Mouse (Mus musculus): ENCODE data around the gene Ubtd1. TPM values are rescaled to one million over a fixed set of nuclear protein-coding genes. Genes with fewer than 3 reads are reported as not detected.

Ubtd1 gene
- polyA plus RNA-seq (2012; rRNA removed; ENCODE audit: low replicate concordance) = 40.4 and 49.3 TPM in 2 replicates

DNA sequence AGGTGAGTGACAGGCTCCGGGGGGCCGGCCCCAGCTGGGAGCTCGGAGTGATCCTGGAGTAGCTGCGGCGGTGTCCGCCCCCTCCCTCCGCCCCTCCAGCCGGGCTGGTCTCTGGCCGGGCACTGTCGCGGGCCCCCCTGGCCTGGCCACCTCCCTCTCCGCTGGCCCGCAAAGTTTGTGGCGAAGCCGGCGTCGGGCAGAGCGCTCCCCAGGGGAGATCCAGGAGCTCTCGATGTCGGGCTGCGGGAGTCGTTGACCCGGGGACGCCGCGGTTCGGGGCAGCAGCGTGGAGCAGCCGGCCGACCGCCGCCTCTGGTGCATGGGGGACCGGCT is at the start of gene Ubtd1:
Gene Ubtd1 (plus strand): TSS at position 169 of the 333 bp plus-strand sequence.

DNA sequence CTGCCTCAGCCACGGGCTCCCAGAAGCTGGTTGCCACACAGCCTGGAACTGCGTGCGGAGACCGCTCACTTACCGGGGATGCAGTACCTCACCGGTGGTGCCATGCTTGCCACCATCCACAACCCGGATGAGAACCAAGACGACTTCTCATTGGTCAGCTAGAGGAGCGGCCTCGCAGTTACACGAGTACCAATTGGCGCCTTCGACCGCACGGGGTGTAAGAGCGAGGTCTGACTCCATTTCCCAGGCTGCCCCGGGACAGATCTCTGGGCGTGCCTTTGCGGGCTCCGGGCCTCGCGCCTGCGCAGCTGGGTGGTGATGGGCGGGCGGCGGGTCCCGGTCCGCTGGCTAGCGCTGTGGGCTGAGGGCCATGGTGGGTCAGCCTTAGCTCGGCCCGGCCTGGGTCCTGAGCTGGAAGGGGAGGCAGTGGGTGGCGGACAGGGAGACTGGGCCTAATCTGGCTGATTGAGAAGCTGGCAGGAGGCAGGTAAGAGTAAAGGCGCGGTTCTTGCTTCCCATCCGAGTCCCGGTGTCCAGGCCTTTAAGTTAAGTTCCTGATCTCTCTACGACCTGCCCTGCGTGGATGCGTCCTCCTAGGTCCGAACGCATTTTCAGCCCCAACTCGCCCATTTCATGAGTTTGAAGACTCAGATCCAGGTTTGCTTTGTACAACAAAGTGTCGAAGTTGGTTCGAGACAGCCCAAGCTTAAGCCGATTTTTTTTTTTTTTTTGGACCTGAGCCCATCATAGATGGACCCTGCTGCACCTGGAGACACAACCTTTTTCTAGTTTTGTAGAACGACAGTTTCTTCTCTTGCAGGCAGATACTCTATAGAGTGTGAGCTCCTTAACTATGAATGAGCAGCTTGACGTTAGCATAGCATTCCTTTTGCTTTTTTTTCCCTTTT is 48.1 kb upstream of the Ubtd1 start, which contains the start of the genes Exosc1 and Zdhhc16:
Gene Exosc1 (minus strand): TSS at position 245 of the 908 bp plus-strand sequence.
Gene Zdhhc16 (plus strand): TSS at position 302 of the 908 bp plus-strand sequence.

GRCm38 (mm10) chr19:41980819-41981594 is 556 bp upstream of the Ubtd1 start, which contains the start of gene Mms19:
TSS of gene Mms19 (minus strand) at chr19:41981157.

GRCm38 (mm10) chr19:42035456-42036248 is 54.1 kb downstream of the Ubtd1 start, which contains the start of gene Ankrd2:
TSS of gene Ankrd2 (plus strand) at chr19:42036000.

GRCm38 (mm10) chr19:42045269-42046102 is 63.9 kb downstream of the Ubtd1 start, which contains the start of gene Hoga1:
TSS of gene Hoga1 (plus strand) at chr19:42045610.

DNA sequence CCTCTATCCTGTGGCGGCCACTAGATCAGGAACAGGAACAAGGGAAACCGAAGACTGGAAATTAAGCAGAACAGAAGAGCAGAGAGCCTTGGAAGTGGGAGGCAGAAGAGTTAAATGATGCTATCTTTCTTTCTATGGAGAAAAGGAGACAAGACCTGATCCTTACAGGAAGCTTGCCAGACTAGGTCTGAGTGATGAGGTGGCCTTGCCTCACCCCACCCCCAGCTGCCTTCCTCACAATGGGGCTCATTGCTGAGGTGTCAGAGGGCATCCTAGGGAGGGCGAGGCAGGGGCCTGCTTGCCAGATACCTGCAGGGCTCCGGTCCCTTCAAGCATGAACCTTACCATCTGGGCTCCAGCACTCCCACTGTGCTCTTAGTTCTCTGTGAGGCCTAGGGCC is 70.4 kb downstream of the Ubtd1 start, which contains the start of gene 4933411K16Rik:
Gene 4933411K16Rik (plus strand): TSS at position 301 of the 400 bp plus-strand sequence.

Other genes with a start within 250 kb of the Ubtd1 start
- gene Slit1, start 238.1 kb upstream of the Ubtd1 start, polyA plus RNA-seq (2012; rRNA removed; ENCODE audit: low replicate concordance) = 0.40 and 0.47 TPM in 2 replicates
- gene Arhgap19, start 179.7 kb upstream of the Ubtd1 start, polyA plus RNA-seq (2012; rRNA removed; ENCODE audit: low replicate concordance) = 2.7 and 5.3 TPM in 2 replicates
- gene Frat1, start 151.8 kb upstream of the Ubtd1 start, polyA plus RNA-seq (2012; rRNA removed; ENCODE audit: low replicate concordance) = 2.2 and 4.4 TPM in 2 replicates
- gene Frat2, start 133.6 kb upstream of the Ubtd1 start, polyA plus RNA-seq (2012; rRNA removed; ENCODE audit: low replicate concordance) = 1.8 and 3.6 TPM in 2 replicates
- gene Rrp12, start 85.6 kb upstream of the Ubtd1 start, polyA plus RNA-seq (2012; rRNA removed; ENCODE audit: low replicate concordance) = 7.1 and 13.5 TPM in 2 replicates
- 346 and 357 TPM in 2 replicates for gene Pgam1, start 69.8 kb upstream of the Ubtd1 start, polyA plus RNA-seq (2012; rRNA removed; ENCODE audit: low replicate concordance)
- 15.7 and 24.5 TPM in 2 replicates for gene Exosc1, start 48.3 kb upstream of the Ubtd1 start, polyA plus RNA-seq (2012; rRNA removed; ENCODE audit: low replicate concordance)
- 59.7 and 116 TPM in 2 replicates for gene Zdhhc16, start 48.3 kb upstream of the Ubtd1 start, polyA plus RNA-seq (2012; rRNA removed; ENCODE audit: low replicate concordance)
- gene Mms19, start 606 bp upstream of the Ubtd1 start, polyA plus RNA-seq (2012; rRNA removed; ENCODE audit: low replicate concordance) = 55.1 and 85.4 TPM in 2 replicates
- gene Ankrd2, start 54.2 kb downstream of the Ubtd1 start, polyA plus RNA-seq (2012; rRNA removed; ENCODE audit: low replicate concordance) = not detected in 2 replicates
- 6.7 and 9.9 TPM in 2 replicates for gene Hoga1, start 63.8 kb downstream of the Ubtd1 start, polyA plus RNA-seq (2012; rRNA removed; ENCODE audit: low replicate concordance)
- 1.1 and 1.4 TPM in 2 replicates for gene 4933411K16Rik, start 70.5 kb downstream of the Ubtd1 start, polyA plus RNA-seq (2012; rRNA removed; ENCODE audit: low replicate concordance)
- 1.9 and 12.7 TPM in 2 replicates for gene Morn4, start 104.6 kb downstream of the Ubtd1 start, polyA plus RNA-seq (2012; rRNA removed; ENCODE audit: low replicate concordance)
- 45.4 and 48.7 TPM in 2 replicates for gene Pi4k2a, start 108.7 kb downstream of the Ubtd1 start, polyA plus RNA-seq (2012; rRNA removed; ENCODE audit: low replicate concordance)
- gene Avpi1, start 147.3 kb downstream of the Ubtd1 start, polyA plus RNA-seq (2012; rRNA removed; ENCODE audit: low replicate concordance) = 16.3 and 16.5 TPM in 2 replicates
- 75.2 and 116 TPM in 2 replicates for gene Marveld1, start 165.6 kb downstream of the Ubtd1 start, polyA plus RNA-seq (2012; rRNA removed; ENCODE audit: low replicate concordance)
- gene Zfyve27, start 182.2 kb downstream of the Ubtd1 start, polyA plus RNA-seq (2012; rRNA removed; ENCODE audit: low replicate concordance) = 50.4 and 53.7 TPM in 2 replicates
- 2.5 and 102 TPM in 2 replicates for gene Sfrp5, start 220.5 kb downstream of the Ubtd1 start, polyA plus RNA-seq (2012; rRNA removed; ENCODE audit: low replicate concordance)

All from subcutaneous adipose tissue, adult 2 months (tissue).